Mouse (Mus musculus) E14TG2a.4 (cell line): ENCODE results near the gene Cbx6.

Source experiments
- CTCF ChIP-seq: conservative IDR thresholded peaks from 2 replicates; pipeline ENCODE4 v1.5.1; 2014; ENCODE audit warnings: low read length
- NANOG ChIP-seq: IDR thresholded peaks from 2 replicates; pipeline ENCODE4 v1.6.1; 2014; ENCODE audit warnings: borderline replicate concordance, low read length, mixed read lengths
- POU5F1 ChIP-seq: IDR thresholded peaks from 2 replicates; pipeline ENCODE4 v1.6.1; 2014; ENCODE audit warnings: low read length, borderline replicate concordance

DNA sequence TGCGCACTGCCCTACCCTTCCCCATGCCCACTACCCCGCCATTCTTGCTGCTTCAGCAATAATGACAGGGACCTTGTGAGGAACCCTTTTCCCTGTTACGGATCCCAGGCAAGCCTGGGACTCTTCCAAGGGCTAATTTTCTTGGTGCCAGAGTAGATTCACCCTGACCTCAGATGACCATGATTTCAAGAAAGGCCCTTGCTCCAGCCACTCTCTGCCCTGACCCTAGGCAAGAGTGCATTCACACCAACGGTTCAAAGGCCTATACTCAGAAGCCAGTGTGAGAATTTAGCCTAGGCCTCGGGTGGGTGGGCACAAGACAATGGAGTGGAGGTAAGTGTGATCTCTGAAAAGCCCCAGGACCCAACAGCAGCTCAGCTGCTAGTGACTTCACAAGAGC, 5.1 kb downstream of the Cbx6 start:
- TF ChIP-seq CTCF: no peak
- no peak for TF ChIP-seq POU5F1
- TF ChIP-seq NANOG: no peak
